ENCODE assay signal across 8 mouse cellular contexts in the genomic region with DNA sequence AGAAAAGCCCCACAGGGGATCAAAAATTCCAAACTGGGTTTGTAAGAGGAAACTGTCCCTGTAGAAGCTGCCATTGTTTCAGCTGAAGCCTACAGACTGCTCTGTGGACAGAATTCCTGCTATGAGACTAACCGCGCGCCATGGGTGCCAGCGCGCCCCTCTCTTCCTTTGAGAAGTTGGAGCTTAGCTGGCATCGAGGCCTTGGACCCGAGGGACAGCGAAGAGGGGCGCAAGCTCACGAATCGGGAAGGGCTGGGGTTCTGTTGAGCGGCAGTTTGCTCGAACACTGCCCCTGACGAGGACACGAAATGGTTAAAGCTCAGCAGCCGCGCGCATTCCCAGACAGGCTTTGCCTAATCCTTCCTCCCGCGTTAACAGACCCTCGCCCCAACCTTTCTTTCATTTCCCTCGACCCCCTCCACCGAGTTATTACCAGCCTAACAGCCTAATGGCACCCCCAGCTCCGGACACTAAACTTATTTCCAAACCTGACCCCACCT. TPM values are rescaled to one million over a fixed set of nuclear protein-coding genes. Genes with fewer than 3 reads are reported as not detected.
A peak's percentile ranks its signal among the peaks of the same experiment; 100 is the strongest.
DNase-seq lines count a peak whose midpoint lies in the region; ATAC-seq lines count a peak whose summit lies in the region.

No protein-coding gene starts in this region.

- peaks cover 37% of the 10 kb centered on the region for H3K4me1 ChIP-seq in forebrain, embryonic 13.5 days
- peaks cover 13% of the 10 kb centered on the region; the same call in 1 of the 2 replicates for H3K4me1 ChIP-seq in intestine, embryonic 15.5 days (replicated peaks)
- H3K4me1 ChIP-seq in midbrain, embryonic 11.5 days (ENCODE audit: control insufficient read depth, insufficient read depth, low read length): peaks cover 23% of the 10 kb centered on the region

- peak overlapping the region; percentile 96 for H3K27ac ChIP-seq in forebrain, embryonic 13.5 days
- H3K27ac ChIP-seq in intestine, embryonic 15.5 days: peak overlapping the region; percentile 89
- H3K27ac ChIP-seq in midbrain, embryonic 11.5 days (ENCODE audit: low read depth, low read length): peak overlapping the region; percentile 73

- 0% methylated on average over 24 of the region's 24 CpGs for WGBS in forebrain, embryonic 13.5 days
- WGBS in intestine, embryonic 15.5 days: under 1% methylated on average over 24 of the region's 24 CpGs
- WGBS in midbrain, embryonic 11.5 days: 0% methylated on average over 24 of the region's 24 CpGs

- ATAC-seq in forebrain, embryonic 13.5 days: peak; percentile 43
- peak; percentile 36 for ATAC-seq in intestine, embryonic 15.5 days
- peak; percentile 74 for ATAC-seq in midbrain, embryonic 11.5 days (ENCODE audit: low FRiP score)

- H3K4me2 ChIP-seq in forebrain, embryonic 13.5 days: peak overlapping the region; percentile 98
- H3K4me2 ChIP-seq in intestine, embryonic 15.5 days (replicated peaks): peak overlapping the region; percentile 92
- peak overlapping the region; percentile 69 for H3K4me2 ChIP-seq in midbrain, embryonic 11.5 days

- peak overlapping the region; percentile 90 for H3K9ac ChIP-seq in forebrain, embryonic 13.5 days
- H3K9ac ChIP-seq in intestine, embryonic 15.5 days: peak overlapping the region; percentile 78
- H3K9ac ChIP-seq in midbrain, embryonic 11.5 days (ENCODE audit: low read length): peak overlapping the region; percentile 88

- H3K27me3 ChIP-seq in forebrain, embryonic 13.5 days: no peaks in the 10 kb centered on the region
- H3K27me3 ChIP-seq in intestine, embryonic 15.5 days (replicated peaks): peaks cover 15% of the 10 kb centered on the region
- H3K27me3 ChIP-seq in midbrain, embryonic 11.5 days (ENCODE audit: control insufficient read depth, insufficient read depth, low read length): no peaks in the 10 kb centered on the region; the same call in 1 of the 2 replicates

- H3K4me3 ChIP-seq in forebrain, embryonic 13.5 days: peak overlapping the region; percentile 85
- H3K4me3 ChIP-seq in intestine, embryonic 15.5 days (replicated peaks): peak overlapping the region; percentile 76
- peak overlapping the region; percentile 82 for H3K4me3 ChIP-seq in midbrain, embryonic 11.5 days (ENCODE audit: low read depth, low read length)

- no peaks in the 10 kb centered on the region for H3K9me3 ChIP-seq in forebrain, embryonic 13.5 days (replicated peaks)
- H3K9me3 ChIP-seq in intestine, embryonic 15.5 days: no peaks in the 10 kb centered on the region
- no peaks in the 10 kb centered on the region for H3K9me3 ChIP-seq in midbrain, embryonic 11.5 days (ENCODE audit: control insufficient read depth, low read length)

- H3K36me3 ChIP-seq in forebrain, embryonic 13.5 days (ENCODE audit: poor library complexity, severe bottlenecking): peaks cover 14% of the 10 kb centered on the region
- peaks cover under 1% of the 10 kb centered on the region; the same call in 1 of the 2 replicates for H3K36me3 ChIP-seq in intestine, embryonic 15.5 days
- H3K36me3 ChIP-seq in midbrain, embryonic 11.5 days (ENCODE audit: control insufficient read depth, insufficient read depth, low read length): peaks cover 4% of the 10 kb centered on the region; the same call in 1 of the 2 replicates

- DNase-seq in ovary, postnatal 10 days (ENCODE audit: low spot score): peak; percentile 39
- no peak for DNase-seq in ovary, postnatal 14 days (ENCODE audit: low spot score)
- peak; percentile 21 for DNase-seq in brain, adult 2 months (ENCODE audit: low read depth, low spot score)
- peak; percentile 98 for DNase-seq in midbrain, embryonic 11.5 days (ENCODE audit: low spot score, missing footprints)
- DNase-seq in MN1 (ENCODE audit: low spot score): no peak
- no peak for DNase-seq in layer of hippocampus, adult 11-12 months (ENCODE audit: low spot score)

RNA-seq across cellular contexts. Expression of a gene that starts 1.8 kb away (rescaled TPM):
- 9.7 TPM in 2 replicates for polyA plus RNA-seq in forebrain, embryonic 13.5 days (2015; fragmentation: Nextera tagmentation; extraction: Ambion mirVana)
- polyA plus RNA-seq in intestine, embryonic 15.5 days (2015; fragmentation: Nextera tagmentation; extraction: Ambion mirVana): 5.1 and 5.3 TPM in 2 replicates
- polyA plus RNA-seq in midbrain, embryonic 11.5 days (2014; fragmentation: Nextera tagmentation; extraction: Ambion mirVana): 9.3 and 10.3 TPM in 2 replicates

Comparison
In these comparisons a context has a peak if more than half of its experiments do, and no peak if none do; other contexts are left out.
1. DNase-seq: peak in ovary, postnatal 10 days (single experiment), brain, adult 2 months (single experiment) and midbrain, embryonic 11.5 days (single experiment); none in ovary, postnatal 14 days (single experiment), MN1 (single experiment) and layer of hippocampus, adult 11-12 months (single experiment).
2. Peak in every context shown above with its lines, with median percentiles within 50 percentile points of each other: ATAC-seq, H3K27ac ChIP-seq, H3K4me2 ChIP-seq, H3K4me3 ChIP-seq and H3K9ac ChIP-seq.